Mouse (Mus musculus) adrenal gland, postnatal 36 days (tissue): ENCODE measurements around the gene Mpv17l. TPM values are rescaled to one million over a fixed set of nuclear protein-coding genes. Genes with fewer than 3 reads are reported as not detected.

Experiments
- total RNA-seq, 2 experiments: library from RNA; stranded (reverse); gene quantifications; 2 replicates each; pipeline ENCODE4 v1.2.3; 2021

Mpv17l gene
- total RNA-seq, 2 experiments from 2014 or later, result 9.1 to 12.7 TPM

Other genes starting within 250 kb of the Mpv17l start
- 10 to 100 TPM; 27.1 to 44.2 TPM for gene Parn, start 235.0 kb upstream of the Mpv17l start, total RNA-seq
- 10 to 100 TPM; 43.9 to 52.1 TPM for gene Bfar, start 231.3 kb upstream of the Mpv17l start, total RNA-seq
- gene 3110001I22Rik, start 231.2 kb upstream of the Mpv17l start, total RNA-seq, result 1 to 10 TPM; 4.1 to 6.4 TPM
- not detected for gene Pla2g10, start 172.2 kb upstream of the Mpv17l start, total RNA-seq
- 10 to 100 TPM; 51.4 to 54.2 TPM for gene Rrn3, start 122.5 kb upstream of the Mpv17l start, total RNA-seq
- 10 to 100 TPM; 56.1 to 56.6 TPM for gene Ntan1, start 84.3 kb upstream of the Mpv17l start, total RNA-seq
- gene Pdxdc1, start within 50 bp of the Mpv17l start, total RNA-seq, result 10 to 100 TPM; 82.9 to 90.9 TPM
- gene 2900011O08Rik, start 83.4 kb downstream of the Mpv17l start, total RNA-seq, result 1 to 10 TPM; 1.1 to 1.6 TPM
- gene Ifitm7, start 83.7 kb downstream of the Mpv17l start, total RNA-seq, result not detected